ENCODE assay signal across 10 mouse cellular contexts in the genomic region with DNA sequence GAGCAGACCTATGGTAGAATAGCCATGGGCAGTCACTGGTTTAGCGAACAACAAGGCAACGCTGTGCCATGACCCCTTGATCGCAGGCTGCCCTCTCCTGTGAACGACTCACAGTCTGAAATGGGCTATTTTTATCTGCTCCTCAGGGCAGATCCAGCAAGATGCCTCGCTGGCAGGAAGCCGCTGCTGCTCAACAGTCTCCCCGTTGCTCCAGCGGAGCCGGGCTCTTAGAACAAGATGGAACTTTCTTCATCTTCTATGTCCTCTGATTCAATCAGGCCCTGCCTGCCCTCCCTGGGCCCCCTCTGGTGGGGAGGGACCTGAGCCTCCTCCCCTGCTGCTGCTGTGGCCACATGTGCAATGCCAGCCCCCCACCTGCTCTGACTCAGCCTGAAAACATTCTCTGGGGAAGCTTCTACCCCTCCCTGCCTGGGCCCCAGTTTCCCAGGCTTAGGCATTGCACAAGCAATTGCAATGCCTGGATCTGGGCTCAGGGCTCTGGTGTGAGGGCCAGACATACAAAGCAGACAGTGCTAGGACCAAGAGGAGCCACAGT. TPM values are rescaled to one million over a fixed set of nuclear protein-coding genes. Genes with fewer than 3 reads are reported as not detected.
DNase-seq lines count a peak whose midpoint lies in the region; ATAC-seq lines count a peak whose summit lies in the region.
"Had no signal": no experiment of that assay in that cellular context is flagged by ENCODE, and none has a peak within 500 bp of the region (broad histone marks: within the 10 kb centered on the region; RNA-seq: fewer than 3 reads in every experiment).

No protein-coding gene starts in this region.

- peak; percentile 49 to 68 for DNase-seq in heart, postnatal 36 days
- DNase-seq in lung, postnatal 10 days: peak; percentile 75
- DNase-seq in urinary bladder, postnatal 36 days (ENCODE audit: low spot score in 2 of 2): peak; percentile 39 to 71
- DNase-seq in cerebellum, adult 11 months: no peak
- DNase-seq in left cerebral cortex, postnatal 14 days (ENCODE audit: low spot score in 2 of 2): no peak

- H3K4me1 ChIP-seq in hindbrain, embryonic 13.5 days (replicated peaks): peaks cover 12% of the 10 kb centered on the region
- H3K4me1 ChIP-seq in hindbrain, embryonic 16.5 days (ENCODE audit: control insufficient read depth, insufficient read depth, low read depth, low read length): no peaks in the 10 kb centered on the region
- H3K4me1 ChIP-seq in embryonic facial prominence, embryonic 15.5 days: peaks cover 47% of the 10 kb centered on the region

- H3K4me2 ChIP-seq in hindbrain, embryonic 13.5 days: no peak overlapping the region
- no peak overlapping the region for H3K4me2 ChIP-seq in hindbrain, embryonic 16.5 days (ENCODE audit: low read length)
- H3K4me2 ChIP-seq in embryonic facial prominence, embryonic 15.5 days (replicated peaks): peak overlapping the region; percentile 12
- H3K4me2 ChIP-seq: neural tube, embryonic 13.5 days had no signal

- H3K36me3 ChIP-seq in hindbrain, embryonic 13.5 days: no peaks in the 10 kb centered on the region
- H3K36me3 ChIP-seq in hindbrain, embryonic 16.5 days (ENCODE audit: control insufficient read depth, insufficient read depth, low read length): no peaks in the 10 kb centered on the region
- H3K36me3 ChIP-seq in embryonic facial prominence, embryonic 15.5 days: no peaks in the 10 kb centered on the region
- H3K36me3 ChIP-seq: neural tube, embryonic 13.5 days had no signal

- peak overlapping the region; percentile 10; the same call in 1 of the 2 replicates for H3K27ac ChIP-seq in hindbrain, embryonic 13.5 days
- H3K27ac ChIP-seq in hindbrain, embryonic 16.5 days (ENCODE audit: low read depth, low read length): no peak overlapping the region
- H3K27ac ChIP-seq in embryonic facial prominence, embryonic 15.5 days (replicated peaks): peak overlapping the region; percentile 85
- H3K27ac ChIP-seq: neural tube, embryonic 13.5 days had no signal

- no peak overlapping the region for H3K9ac ChIP-seq in hindbrain, embryonic 13.5 days
- no peak overlapping the region for H3K9ac ChIP-seq in hindbrain, embryonic 16.5 days (ENCODE audit: low read depth, low read length)
- no peak overlapping the region for H3K9ac ChIP-seq in embryonic facial prominence, embryonic 15.5 days
- H3K9ac ChIP-seq: neural tube, embryonic 13.5 days had no signal

- no peaks in the 10 kb centered on the region for H3K9me3 ChIP-seq in hindbrain, embryonic 13.5 days
- no peaks in the 10 kb centered on the region for H3K9me3 ChIP-seq in hindbrain, embryonic 16.5 days (ENCODE audit: control insufficient read depth, low read length)
- H3K9me3 ChIP-seq in embryonic facial prominence, embryonic 15.5 days (replicated peaks): no peaks in the 10 kb centered on the region
- H3K9me3 ChIP-seq: neural tube, embryonic 13.5 days had no signal

- no peak overlapping the region for H3K4me3 ChIP-seq in hindbrain, embryonic 13.5 days
- H3K4me3 ChIP-seq in hindbrain, embryonic 16.5 days (ENCODE audit: low read length): no peak overlapping the region
- H3K4me3 ChIP-seq in embryonic facial prominence, embryonic 15.5 days (replicated peaks): no peak overlapping the region
- H3K4me3 ChIP-seq: erythroblast, embryonic 14.5 days; neural tube, embryonic 13.5 days had no signal

- ATAC-seq in hindbrain, embryonic 13.5 days (ENCODE audit: low FRiP score): no peak
- no peak for ATAC-seq in hindbrain, embryonic 16.5 days
- peak; percentile 77 for ATAC-seq in embryonic facial prominence, embryonic 15.5 days (ENCODE audit: insufficient number of reproducible peaks, low FRiP score, low TSS enrichment, low read depth)

- 0 out of 2 replicates have a peak, but pooled peaks cover 3% of the 10 kb centered on the region for H3K27me3 ChIP-seq in hindbrain, embryonic 13.5 days
- no peaks in the 10 kb centered on the region for H3K27me3 ChIP-seq in hindbrain, embryonic 16.5 days (replicated peaks; ENCODE audit: control insufficient read depth, insufficient read depth, low read length)
- no peaks in the 10 kb centered on the region for H3K27me3 ChIP-seq in embryonic facial prominence, embryonic 15.5 days
- H3K27me3 ChIP-seq: neural tube, embryonic 13.5 days had no signal

- 37% methylated on average over 9 of the region's 9 CpGs for WGBS in hindbrain, embryonic 13.5 days
- WGBS in hindbrain, embryonic 16.5 days: 35% methylated on average over 9 of the region's 9 CpGs
- WGBS in embryonic facial prominence, embryonic 15.5 days: 9% methylated on average over 9 of the region's 9 CpGs

- intact Hi-C loops in heart, postnatal 36 days (cut with DNase I): no loop called here
- intact Hi-C loops in left cerebral cortex, postnatal 14 days (cut with DNase I): no loop called here

RNA-seq across cellular contexts. Expression of gene Col5a1, which starts 27.8 kb away (rescaled TPM):
- 15.4 and 16.3 TPM in 2 replicates for polyA plus RNA-seq in hindbrain, embryonic 13.5 days (2015; fragmentation: Nextera tagmentation; extraction: Ambion mirVana)
- 9.2 and 13.5 TPM in 2 replicates for polyA plus RNA-seq in hindbrain, embryonic 16.5 days (2015; fragmentation: Nextera tagmentation; extraction: Ambion mirVana)
- polyA plus RNA-seq in embryonic facial prominence, embryonic 15.5 days (2015; fragmentation: Nextera tagmentation; extraction: Ambion mirVana): 217 and 242 TPM in 2 replicates
- 10 to 100 TPM; 35.8 to 42.4 TPM for total RNA-seq in heart, postnatal 36 days (2021)
- 10 to 100 TPM; 10.8 to 13.3 TPM for total RNA-seq in left cerebral cortex, postnatal 14 days (2021)

Comparison
In these comparisons a context has a peak if more than half of its experiments do, and no peak if none do; other contexts are left out.
1. DNase-seq: peak in heart, postnatal 36 days (2 of 2), lung, postnatal 10 days (single experiment) and urinary bladder, postnatal 36 days (2 of 2); none in cerebellum, adult 11 months (single experiment) and left cerebral cortex, postnatal 14 days (0 of 2).
2. RNA of gene Col5a1, which starts 27.8 kb away (polyA plus RNA-seq): 217 to 242 TPM in embryonic facial prominence, embryonic 15.5 days; 15.4 to 16.3 TPM in hindbrain, embryonic 13.5 days and 9.2 to 13.5 TPM in hindbrain, embryonic 16.5 days; every median in the first group is over 10 times any median in the second.